Mouse (Mus musculus) mesoderm, embryonic 11.5 days (tissue): ENCODE measurements around the gene Zc3h7b.

Experiments used
- DNase-seq: peaks from one replicate; pipeline ENCODE4 v3.0.0-alpha.2; 2012; ENCODE audit warnings: low read depth, low spot score

Gene Zc3h7b

DNA sequence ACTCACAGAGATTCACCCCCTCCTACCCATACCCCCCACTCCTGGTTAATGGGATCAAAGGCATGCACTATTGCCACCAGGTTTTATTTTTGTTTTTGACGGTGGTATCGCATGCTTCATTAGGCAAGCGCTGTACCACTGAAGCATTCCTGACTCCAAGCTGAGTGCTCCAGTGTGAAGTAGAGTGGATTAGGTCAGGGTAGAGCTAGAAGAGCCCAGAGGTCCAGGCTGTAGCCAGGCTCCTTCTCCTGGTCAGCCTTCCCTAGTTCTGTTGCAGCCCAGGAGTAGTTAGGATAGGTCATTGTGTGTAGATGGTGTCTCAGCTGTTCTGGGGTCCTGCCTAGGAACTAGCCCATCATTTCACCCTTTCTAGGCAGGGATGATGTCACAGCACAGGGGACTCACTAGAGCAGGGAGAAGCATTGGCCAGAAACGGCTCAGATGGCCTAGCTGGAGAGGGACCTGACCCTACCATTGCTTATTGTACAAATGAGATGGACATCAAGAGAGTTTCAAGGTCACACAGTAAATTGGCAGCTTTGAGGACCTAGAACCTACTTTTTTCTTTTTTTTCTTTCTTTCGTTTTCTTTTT, 100.3 kb downstream of the Zc3h7b start:
- no peak for DNase-seq

- no peak for DNase-seq
These were observed 100.9 kb downstream of the Zc3h7b start for GRCm38 (mm10) chr15:81845724-81846123.
